Mouse (Mus musculus) thymus, adult 2 months (tissue): ENCODE measurements around the gene Pramel7.

Experiments used
- CTCF ChIP-seq: fragments of 200-500 bp; IDR thresholded peaks from 2 replicates; pipeline ENCODE4 v1.5.1; 2012; ENCODE audit warnings: mild to moderate bottlenecking, control low read depth, low read length, moderate library complexity, borderline replicate concordance; ENCODE audit not compliant: control insufficient read depth, poor library complexity, insufficient read depth; ENCODE audit errors: extremely low read depth
- POLR2A ChIP-seq: fragments of 200-500 bp; IDR thresholded peaks from 2 replicates; pipeline ENCODE4 v1.6.1; 2012; ENCODE audit warnings: mild to moderate bottlenecking, low read length, control low read depth, moderate library complexity; ENCODE audit not compliant: control insufficient read depth, poor library complexity, insufficient read depth; ENCODE audit errors: extremely low read depth

DNA sequence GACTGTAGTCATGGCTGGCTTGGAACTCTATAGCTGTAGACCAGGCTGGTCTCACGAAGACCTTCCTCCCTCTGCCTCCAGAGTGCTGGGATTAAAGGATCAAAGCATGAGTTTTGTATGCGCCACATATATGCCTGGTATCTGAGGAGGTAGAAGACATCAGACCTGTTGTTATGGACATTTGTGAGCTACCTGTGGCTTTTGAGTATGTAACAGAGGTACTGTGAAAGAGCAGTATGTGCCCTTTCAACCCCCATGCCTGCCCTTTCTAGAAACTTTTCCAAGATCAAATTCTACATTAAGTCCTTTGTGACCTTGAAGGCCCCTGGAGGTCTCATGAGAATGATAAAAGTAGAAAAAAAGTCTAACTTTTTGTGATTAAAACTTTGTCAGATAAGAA lies 18.2 kb upstream of the Pramel7 start:
- TF ChIP-seq CTCF (no peak), POLR2A (no peak)
